Mouse (Mus musculus): ENCODE data around the gene H1f0.

The H1f0 gene

DNA sequence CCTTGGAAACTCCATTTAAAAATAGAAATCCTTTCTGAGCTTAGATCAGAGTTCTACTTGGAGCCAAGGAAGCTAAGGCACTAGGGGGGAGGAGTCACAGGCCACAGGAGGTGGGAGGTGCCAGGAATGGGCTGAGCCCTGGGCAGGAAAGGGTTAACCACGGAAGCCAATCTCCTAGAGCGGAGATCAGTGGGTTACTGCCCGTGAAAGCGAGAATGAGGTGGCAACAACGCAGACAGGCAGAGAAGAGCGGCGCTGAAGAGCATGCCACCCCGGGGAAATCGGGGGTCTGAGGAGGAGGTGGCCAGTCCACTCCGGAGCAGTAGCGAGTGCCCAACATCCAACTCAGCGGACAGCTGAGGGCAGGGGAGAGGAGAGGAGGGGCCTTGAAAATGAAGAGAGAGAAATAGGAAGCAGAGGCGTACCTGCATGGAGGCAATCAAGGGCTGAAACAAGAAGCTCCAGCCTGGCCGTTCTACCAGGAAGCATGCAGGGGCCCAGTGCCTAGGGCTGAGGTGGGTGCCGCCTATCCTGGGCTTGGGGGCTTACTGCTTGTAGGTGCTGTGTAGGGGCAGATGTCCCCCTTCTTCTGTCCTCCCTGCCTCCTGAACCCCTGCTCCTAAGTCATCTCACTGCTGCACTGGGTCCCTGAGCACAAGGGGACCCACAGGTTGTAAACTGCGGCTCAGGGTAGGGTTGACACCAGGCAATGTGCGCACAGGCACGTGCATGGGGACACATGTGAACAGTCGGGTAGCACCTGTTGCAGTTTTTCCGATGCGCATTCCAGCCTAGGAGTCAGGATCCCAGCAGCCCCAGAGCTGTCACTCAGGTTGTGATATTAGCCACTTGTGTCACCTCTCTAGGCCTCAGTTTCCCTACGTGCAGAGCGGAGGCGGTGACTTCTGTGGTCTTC, 12.5 kb downstream of the H1f0 start:
- no peak for DNase-seq

DNA sequence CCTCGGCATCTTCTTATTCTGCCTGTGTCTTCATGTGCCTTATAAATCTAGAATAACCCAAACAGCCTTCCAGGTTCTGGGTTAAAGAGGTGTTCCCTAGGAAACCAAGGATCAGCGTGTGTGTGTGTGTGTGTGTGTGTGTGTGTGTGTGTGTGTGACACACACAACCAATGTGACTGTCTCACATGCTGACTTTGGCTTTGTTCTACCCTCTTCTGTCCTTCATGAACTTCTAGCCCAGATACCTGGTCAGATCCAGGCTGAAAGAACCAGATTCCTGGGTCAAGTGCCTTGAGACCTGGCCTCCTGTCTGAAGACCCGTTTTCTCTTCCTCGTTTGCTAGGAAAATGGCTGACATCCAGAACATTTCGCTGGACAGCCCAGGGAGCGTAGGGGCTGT, 13.3 kb downstream of the H1f0 start, which contains the start of gene Galr3:
Galr3 (plus strand) TSS at position 301 of the 400 bp plus-strand sequence.
- DNase-seq, result no peak

DNA sequence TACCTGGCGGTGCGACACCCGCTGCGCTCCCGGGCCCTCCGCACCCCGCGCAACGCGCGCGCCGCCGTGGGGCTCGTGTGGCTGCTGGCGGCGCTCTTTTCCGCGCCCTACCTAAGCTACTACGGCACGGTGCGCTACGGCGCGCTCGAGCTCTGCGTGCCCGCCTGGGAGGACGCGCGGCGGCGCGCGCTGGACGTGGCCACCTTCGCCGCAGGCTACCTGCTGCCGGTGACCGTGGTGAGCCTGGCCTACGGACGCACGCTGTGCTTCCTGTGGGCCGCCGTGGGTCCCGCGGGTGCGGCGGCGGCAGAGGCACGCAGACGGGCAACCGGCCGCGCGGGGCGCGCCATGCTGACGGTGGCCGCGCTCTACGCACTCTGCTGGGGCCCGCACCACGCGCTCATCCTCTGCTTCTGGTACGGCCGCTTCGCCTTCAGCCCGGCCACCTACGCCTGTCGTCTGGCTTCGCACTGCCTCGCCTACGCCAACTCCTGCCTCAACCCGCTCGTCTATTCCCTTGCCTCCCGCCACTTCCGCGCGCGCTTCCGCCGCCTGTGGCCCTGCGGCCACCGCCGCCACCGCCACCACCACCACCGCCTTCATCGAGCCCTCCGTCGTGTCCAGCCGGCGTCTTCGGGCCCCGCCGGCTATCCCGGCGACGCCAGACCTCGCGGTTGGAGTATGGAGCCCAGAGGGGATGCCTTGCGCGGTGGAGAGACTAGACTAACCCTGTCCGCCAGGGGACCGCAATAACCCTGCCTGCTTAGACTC, 14.7 kb downstream of the H1f0 start:
- peak; percentile 48 for DNase-seq

DNA sequence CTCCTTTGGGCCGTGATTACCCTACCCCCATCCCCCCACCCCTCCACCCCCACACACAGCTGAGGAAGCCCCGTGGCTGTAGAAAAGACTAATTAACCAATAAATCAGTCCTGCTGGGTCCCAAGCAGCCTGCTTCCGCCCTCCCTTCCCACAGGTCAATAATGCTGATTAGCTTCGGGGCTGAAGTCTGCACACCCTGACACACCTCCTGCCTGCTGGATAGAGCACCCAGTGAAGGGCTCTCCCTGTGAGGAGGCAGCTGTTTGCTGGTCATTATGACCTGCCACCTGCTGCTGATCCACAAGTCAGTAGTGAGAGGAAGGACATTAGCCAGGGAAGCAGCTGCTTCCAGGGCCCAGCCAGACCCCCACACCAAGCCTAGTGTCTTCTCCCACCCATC, 16.6 kb downstream of the H1f0 start:
- DNase-seq, result no peak

DNA sequence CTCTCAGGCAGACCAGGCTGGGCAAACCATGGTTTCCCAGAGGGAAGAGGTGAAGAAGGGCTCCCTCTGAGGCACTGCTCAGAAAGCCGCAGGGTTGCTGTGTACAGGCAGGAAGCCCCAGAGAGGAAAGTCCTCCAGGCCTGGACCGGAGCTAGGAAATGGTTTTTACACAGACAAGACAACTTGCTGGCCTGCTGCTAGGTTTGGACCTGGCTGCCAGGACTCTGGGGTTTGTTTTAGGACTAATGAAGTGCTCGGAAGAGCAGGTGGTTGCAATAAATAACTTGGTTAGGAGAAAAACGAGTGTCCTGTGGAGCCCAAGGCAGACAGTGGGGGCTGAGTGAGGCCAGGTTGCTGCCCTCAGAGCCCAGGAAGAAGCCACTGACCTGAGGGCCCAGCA, 19.9 kb downstream of the H1f0 start:
- DNase-seq, result no peak

DNA sequence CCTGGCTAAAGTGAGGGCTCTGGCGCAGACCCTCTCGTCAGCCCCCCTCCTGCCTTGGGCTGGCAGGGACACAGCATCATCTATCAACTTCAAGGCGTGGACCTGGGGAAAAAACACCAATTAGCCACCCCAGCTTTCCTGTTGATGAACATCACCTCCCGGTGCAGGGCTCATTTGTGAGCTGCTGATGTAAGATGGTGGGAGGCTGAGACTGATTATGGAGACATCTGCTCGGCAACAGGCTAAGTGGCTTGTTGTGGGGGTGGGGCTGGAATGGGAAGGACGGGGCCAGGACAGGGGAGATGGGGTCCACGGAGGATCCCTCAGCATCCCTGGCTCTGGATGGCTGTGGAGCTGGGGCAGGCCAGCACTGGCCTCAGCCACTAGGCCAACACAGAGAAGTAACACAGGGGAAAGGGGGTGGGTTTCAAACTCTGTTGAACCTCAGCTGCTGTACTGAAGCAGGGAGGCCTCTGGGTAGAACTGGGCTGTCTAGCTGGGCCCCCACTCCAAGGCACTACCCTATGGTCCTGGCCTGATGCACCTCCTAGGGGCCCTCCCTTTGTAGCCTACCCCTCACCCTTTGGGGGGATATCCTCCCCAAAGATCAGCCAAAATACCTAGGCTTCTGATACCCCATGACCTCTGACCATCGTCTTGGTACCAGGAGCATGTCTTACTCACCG, 22.1 kb downstream of the H1f0 start:
- no peak for DNase-seq

DNA sequence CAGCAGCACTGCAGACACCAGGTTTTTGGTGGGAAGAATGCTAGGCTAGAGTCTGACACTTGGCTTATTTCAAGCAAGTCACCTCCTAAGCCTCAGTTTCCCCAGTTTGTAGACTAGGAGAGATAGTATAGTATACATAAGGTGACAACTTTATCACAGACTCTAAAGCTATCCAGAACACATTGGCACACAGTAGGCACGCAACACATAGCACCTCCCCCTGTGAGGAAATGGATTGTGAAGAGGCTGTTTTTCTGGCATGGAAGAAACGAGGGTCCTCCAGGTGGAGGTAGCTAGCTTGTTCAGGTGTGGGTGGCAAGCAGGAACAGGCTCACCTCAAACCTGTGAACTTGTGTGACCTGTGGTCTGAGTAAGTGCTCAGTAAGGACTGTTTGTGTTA, 22.7 kb downstream of the H1f0 start:
- DNase-seq, result no peak

DNA sequence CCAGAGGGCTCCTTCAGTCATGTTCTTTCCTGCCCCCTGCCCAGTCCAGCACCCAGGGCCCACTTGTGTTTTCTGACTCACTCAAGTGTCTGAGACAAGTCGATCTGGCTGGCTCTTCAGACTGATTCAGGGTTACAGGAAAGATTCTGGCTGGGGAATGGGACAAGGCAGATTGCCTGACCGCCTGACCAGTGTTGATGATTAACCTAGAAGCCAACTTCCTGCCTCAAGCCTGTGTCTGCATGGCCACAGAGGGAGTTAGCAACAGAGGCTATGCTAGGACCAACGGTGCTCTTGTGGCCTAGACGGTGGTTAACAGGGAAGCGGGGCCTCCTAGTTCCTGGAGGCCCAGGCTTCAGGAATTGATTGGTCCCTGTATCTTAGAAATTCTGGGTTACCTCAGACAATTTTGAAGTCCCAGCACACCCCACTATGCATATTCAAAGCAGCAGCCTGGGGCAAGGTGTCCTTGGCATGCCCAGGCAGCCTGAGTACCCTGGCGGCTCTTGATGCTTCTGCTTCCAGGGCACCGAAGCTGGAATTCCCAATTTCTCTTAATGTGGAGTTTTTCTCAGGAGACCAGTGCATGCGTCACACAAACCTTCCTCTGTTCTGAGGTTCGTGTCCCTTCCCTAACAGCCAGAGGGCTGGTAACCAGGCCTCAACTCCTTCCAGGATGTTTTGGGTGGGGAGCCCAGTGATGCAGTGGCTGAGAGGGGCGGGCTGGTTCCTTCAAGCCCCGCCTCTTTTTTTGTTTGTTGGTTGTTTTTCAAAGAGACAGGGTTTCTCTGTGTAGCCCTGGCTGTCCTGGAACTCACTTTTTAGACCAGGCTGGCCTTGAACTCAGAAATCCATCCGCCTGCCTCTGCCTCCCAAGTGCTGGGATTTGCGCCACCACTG, 23.5 kb downstream of the H1f0 start:
- DNase-seq, result no peak

DNA sequence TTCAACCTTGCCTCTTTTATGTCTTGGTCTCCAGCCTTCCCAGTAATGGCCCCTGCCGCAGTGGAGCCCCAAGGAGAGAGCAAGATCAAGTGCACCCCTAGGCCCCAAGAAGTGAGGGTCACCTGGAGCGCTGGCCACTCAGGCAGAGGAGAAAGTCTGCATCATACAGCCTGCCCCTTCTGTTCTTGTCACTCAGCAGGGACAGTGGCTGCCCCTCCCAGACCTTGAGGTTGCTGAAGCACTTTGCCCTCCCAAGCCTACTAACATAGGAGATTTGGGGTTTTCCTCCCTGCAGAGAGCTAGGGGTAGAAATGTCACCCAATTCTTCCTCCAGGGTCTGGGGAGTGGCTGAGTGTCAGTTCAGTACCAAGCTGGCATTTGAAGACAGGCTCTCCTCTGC, 24.1 kb downstream of the H1f0 start:
- DNase-seq, result no peak

DNA sequence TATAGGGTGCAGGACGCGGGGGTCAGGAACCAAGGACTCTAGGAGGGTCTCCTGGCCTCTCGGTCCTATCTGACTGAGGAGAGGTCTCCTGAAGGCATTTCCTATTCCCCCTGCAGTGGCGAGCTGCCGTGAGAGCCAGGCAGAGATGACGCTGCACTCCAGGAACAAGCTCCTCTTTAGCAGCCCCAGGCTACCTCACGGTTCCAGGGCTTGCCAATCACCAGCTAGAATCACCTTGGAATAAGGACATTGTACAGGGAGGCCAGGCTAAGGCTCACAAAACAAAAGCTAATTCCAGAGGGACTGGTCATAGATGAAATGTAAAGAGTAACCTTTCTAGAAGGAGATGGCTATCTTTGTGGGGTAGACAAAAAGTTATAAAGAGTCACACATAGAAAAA, 28.4 kb downstream of the H1f0 start:
- no peak for DNase-seq

DNA sequence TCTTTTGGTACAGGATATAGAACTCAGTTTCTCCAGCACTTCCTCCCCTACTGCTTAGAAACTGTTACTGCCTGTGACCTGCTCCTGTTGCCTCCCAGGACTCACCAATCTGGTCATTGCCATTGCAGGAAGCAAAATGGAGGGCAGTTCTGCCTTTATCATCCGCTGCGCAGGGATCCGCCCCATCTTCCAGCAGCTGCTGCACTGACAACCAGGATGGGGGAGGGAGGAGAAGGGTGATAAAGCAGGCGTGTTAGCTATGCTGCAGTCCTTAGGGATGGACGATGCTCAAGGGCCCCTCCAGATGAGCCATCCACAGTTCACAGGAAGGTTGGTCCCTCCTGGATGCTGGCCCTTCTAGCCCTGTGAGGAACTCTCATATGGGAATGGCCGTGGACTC, 29.6 kb downstream of the H1f0 start:
- DNase-seq, result no peak

DNA sequence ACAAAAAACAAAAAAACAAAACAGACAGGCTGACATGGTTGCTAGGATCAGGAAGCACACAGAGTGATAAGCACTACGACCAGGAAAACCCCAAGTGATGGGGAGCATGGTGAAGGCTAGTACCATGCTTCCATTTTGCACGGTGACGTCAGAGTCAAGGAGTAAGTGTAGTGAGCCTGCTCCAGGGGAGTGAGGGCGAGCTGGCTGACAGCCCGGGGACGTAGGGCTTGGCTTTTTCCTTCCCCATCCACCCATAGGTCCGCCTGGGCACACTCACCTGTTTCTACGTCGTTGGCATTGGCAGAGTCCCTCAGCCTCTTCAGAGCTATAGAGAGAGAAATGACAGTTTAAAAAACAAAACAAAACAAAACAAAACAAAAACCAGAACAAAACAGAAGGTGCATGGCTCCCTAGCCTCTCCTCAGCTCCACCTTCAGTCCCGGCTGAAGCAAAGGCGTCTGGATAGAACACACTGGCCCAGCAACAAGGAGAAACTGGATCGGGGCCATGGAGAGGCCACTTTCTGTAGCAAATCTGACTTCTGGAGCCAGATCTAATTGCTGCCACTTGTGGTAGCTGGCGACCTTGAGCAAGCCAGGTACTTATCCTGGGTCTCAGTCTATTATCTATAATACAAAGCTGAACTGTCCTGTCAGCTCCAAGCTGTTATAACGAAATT, 32.8 kb downstream of the H1f0 start:
- DNase-seq, result no peak

DNA sequence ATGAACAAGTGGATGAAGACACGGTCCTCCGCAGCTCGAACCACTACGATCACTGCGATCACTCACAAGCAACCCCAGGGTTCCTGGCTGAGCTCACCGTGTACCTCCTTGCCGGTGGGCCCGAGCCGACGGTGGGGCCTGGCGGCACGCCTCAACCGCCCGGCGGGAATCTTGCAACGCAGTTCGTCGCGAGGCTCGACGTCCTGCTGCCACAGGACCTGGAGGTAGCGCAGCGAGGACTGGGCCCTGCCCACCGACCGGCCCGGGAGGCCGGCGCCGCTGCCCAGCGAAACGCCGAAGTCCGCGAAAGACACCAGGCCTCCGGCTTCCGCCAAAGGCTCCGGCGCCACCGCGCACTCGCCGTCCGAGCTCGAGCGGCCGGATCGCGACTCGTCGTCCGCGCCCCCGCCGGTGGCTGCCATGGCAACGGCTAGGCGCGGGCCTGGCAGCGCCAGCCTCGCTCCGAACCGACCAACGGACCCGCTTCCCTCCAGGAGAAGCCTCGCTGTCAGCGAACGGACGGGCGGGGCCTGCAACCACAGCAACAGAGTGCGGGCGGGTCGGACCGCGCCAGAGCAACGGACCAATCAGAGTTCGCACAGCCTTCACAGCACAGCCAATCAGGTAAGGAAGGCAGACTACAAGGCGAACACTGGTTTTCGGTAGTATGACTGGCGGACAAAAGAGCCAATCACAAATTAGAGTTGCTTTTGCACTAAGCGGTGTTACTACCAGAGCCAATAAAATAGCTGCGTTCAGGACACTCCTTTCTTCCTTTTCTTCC, 34.3 kb downstream of the H1f0 start, which contains the start of gene Ankrd54:
Ankrd54 (minus strand) TSS at position 518 of the 784 bp plus-strand sequence.
- peak; percentile 93 for DNase-seq

DNA sequence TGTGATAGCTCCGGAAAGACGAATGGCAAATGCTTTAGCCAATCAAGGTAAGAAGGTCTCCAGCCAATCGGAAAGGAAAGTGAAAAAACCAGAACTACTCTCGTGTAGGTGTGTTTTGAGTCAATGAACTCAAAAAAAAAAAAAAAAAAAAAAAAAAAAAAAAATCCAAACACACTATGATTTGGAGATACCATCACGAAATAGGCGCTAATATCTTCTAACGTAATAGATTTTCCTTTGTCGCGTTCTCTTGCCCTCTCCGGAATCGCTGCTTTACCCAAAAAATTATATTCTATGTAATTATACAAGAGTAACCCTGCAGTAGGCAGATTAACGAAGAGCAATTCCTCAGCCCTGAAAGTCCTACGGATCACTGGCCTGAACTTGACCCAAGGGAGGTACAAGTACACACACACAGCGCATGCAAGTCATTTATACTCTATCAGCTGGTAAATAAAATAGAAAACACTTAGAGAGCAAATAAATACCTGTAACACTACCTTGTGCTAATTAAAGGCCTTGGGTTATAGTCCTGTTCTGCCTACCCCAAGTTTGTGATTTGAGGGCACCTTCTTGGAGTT, 35.0 kb downstream of the H1f0 start:
- DNase-seq, result no peak

DNA sequence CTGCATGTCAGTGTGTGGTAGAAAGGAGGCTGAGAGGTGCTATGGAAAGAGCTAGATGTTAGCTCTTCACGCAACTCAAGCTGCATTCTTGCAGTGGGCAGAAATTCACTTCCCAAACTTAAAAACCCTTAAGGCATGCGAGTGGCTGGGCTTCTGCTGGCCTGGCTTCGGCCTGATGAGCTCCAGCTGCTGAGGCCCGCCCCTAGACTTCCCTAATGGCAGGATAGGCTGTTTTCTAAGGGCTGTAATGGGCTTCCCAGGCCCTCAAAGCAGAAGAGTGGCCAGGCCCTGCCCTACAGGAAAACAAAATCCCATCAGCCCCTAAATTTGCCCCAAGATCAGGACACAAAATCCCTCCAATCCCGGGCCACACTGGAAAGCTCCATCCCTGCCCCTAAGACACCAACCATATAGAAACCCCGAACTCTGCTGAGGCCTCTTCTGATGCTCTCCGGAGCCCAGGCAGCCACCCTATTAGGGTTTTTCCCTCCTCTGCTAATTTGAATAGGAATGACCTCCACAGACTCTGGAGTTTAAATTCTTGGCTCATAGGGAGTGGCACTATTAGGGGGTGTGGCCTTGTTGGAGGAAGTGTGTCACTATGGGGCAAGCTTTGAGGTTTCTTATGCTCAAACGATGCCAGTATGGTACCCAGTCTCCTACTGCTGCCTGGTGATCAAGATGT, 37.0 kb downstream of the H1f0 start:
- no peak for DNase-seq

DNA sequence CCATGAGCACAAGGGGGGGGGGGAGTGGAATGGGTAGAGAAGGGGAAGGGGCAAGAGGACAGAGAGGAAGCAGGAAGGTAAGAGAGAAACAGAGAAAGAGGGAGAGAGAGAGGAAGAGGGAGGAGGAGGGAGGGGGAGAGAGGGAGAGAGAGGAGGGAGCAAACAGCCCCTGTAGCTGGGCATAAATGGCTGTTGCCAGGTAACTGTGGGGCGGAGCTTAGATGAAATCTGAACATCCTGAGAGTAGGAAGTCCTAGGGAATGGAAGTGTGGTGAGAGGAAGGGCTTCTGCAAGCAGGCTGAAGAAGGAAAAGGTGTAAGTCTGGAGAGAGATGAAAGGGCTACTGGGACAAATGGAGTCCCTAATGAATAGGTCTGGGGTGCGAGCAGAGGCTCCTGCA, 38.0 kb downstream of the H1f0 start:
- DNase-seq, result no peak

DNA sequence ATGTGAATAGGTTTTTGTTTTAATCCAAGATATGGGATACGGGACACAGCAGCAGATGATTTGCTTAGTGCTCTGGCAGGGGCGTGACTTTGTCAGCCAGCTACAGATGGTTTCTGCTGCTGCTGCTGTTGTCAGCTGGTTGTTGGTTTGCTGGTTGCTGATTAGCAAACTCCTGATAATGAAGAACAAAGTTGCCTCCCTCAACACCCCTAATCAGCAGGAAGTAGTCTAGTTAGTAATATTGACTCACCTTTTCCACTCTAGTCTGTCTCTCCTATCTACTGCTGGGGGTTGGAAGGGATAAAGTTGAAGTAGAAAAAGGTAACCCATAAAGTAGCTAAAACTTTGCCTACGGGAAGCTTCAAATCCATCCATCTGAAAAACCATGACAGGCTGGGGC, 39.4 kb downstream of the H1f0 start:
- no peak for DNase-seq

DNA sequence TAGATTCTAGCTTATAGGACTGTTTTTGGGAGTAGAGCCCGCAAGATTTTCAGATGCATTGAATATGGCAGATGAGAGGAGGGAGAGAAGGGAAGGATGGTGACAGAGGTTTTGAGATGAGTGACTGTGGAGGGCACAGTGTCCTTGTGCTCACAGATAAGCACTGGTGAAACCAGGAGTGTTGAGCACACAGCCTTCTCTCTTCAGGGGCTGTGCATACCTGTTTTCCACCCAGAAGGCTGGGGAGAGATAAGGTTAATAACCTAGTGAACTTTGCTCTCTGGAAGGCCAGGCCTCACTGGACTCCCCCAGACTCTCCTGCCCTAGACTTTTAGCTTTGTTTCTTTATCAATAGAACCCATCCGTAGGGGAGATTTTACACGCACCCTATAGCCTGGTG, 40.2 kb downstream of the H1f0 start:
- DNase-seq, result no peak

DNA sequence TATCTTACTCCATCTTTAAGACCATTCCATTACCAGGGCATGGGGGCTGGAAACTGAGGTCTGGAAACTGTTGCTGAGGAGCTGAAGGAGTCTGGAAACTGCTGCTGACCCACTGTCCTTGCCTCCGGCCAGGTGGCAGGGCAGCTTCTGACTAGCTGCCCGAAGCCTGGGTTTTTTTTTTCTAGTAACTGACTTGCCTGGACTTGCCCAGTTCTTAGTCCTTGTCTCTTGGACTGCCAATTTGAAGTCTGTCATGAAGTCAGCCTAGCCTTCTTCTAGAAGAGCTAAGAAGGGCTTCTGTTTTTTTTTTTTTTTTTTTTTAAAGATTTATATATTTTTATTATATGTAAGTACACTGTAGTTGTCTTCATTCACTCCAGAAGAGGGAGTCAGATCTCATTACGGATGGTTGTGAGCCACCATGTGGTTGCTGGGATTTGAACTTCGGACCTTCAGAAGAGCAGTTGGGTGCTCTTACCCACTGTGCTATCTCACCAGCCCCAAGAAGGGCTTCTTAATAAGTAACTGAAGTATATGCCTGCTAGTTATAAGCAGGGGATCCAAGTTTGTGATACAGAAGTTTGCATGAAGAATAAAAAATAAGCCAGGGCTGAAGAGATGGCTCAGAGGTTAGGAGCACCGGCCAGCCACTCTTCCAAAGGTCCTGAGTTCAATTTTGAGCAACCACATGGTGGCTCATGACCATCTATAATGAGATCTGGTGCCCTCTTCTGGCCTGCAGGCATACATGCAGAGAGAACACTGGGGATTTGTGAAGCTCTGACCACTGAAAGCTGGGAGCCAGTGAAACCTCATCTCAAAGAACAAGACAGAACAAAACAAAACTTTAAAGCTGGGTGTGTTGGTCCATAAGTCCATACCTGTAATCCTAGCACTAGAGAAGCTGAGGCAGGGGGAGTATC, 43.1 kb downstream of the H1f0 start:
- no peak for DNase-seq
